Mouse (Mus musculus): ENCODE results near the gene Wsb1. TPM values are rescaled to one million over a fixed set of nuclear protein-coding genes. Genes with fewer than 3 reads are reported as not detected.
A peak's percentile ranks its signal among the peaks of the same experiment; 100 is the strongest.

Wsb1 gene
- polyA plus RNA-seq, 1 experiment from 2014 or later, result 122 TPM

GRCm38 (mm10) chr11:79217133-79217532 is 37.3 kb downstream of the Wsb1 start:
- no peak for DNase-seq (ENCODE audit: low spot score)

GRCm38 (mm10) chr11:79215539-79215938 is 38.9 kb downstream of the Wsb1 start:
- DNase-seq (ENCODE audit: low spot score), result no peak

- peak; percentile 86 for DNase-seq (ENCODE audit: low spot score)
Observed at GRCm38 (mm10) chr11:79214015-79214418, 40.5 kb downstream of the Wsb1 start.

GRCm38 (mm10) chr11:79209882-79210471 is 44.5 kb downstream of the Wsb1 start:
- DNase-seq (ENCODE audit: low spot score), result no peak

GRCm38 (mm10) chr11:79209113-79209512 is 45.4 kb downstream of the Wsb1 start:
- no peak for DNase-seq (ENCODE audit: low spot score)

- DNase-seq (ENCODE audit: low spot score), result no peak
Observed at GRCm38 (mm10) chr11:79208462-79208861, 46.0 kb downstream of the Wsb1 start.

- no peak for DNase-seq (ENCODE audit: low spot score)
Observed at GRCm38 (mm10) chr11:79207691-79208090, 46.8 kb downstream of the Wsb1 start.

- DNase-seq (ENCODE audit: low spot score), result no peak
Observed at GRCm38 (mm10) chr11:79204444-79204843, 50.0 kb downstream of the Wsb1 start.

GRCm38 (mm10) chr11:79200502-79200901 is 54.0 kb downstream of the Wsb1 start:
- no peak for DNase-seq (ENCODE audit: low spot score)

- DNase-seq (ENCODE audit: low spot score), result no peak
Observed at GRCm38 (mm10) chr11:79198562-79198961, 55.9 kb downstream of the Wsb1 start.

GRCm38 (mm10) chr11:79197846-79198235 is 56.6 kb downstream of the Wsb1 start:
- DNase-seq (ENCODE audit: low spot score), result no peak

- DNase-seq (ENCODE audit: low spot score), result no peak
Observed at GRCm38 (mm10) chr11:79196876-79197845, 57.3 kb downstream of the Wsb1 start.

GRCm38 (mm10) chr11:79196196-79196869 is 58.1 kb downstream of the Wsb1 start:
- no peak for DNase-seq (ENCODE audit: low spot score)

- DNase-seq (ENCODE audit: low spot score), result peak; percentile 55
Observed at GRCm38 (mm10) chr11:79192176-79192575, 62.3 kb downstream of the Wsb1 start.

- DNase-seq (ENCODE audit: low spot score), result no peak
Observed at GRCm38 (mm10) chr11:79191214-79191613, 63.3 kb downstream of the Wsb1 start.

- no peak for DNase-seq (ENCODE audit: low spot score)
Observed at GRCm38 (mm10) chr11:79190257-79190656, 64.2 kb downstream of the Wsb1 start.

Other genes with a start within 250 kb of the Wsb1 start
- gene Ksr1, start 108.3 kb downstream of the Wsb1 start, polyA plus RNA-seq (2015; fragmentation: Nextera tagmentation; extraction: Ambion mirVana), result 2.7 and 2.8 TPM in 2 replicates
- 0.20 TPM in 1 of 2 replicates, not detected in the other for gene Gm9964, start 42.2 kb upstream of the Wsb1 start, polyA plus RNA-seq (2015; fragmentation: Nextera tagmentation; extraction: Ambion mirVana)
- 3.3 and 4.7 TPM in 2 replicates for gene Nf1, start 85.0 kb upstream of the Wsb1 start, polyA plus RNA-seq (2015; fragmentation: Nextera tagmentation; extraction: Ambion mirVana)
- 0.19 and 0.25 TPM in 2 replicates for gene Omg, start 249.4 kb upstream of the Wsb1 start, polyA plus RNA-seq (2015; fragmentation: Nextera tagmentation; extraction: Ambion mirVana)

Measured in thymus, postnatal 0 days (tissue).